Mouse (Mus musculus) right cerebral cortex, postnatal 14 days (tissue): ENCODE results near the gene Mettl15.

Source experiments
- DNase-seq: peaks from one replicate; pipeline ENCODE4 v3.0.0; 2022

The Mettl15 gene

DNA sequence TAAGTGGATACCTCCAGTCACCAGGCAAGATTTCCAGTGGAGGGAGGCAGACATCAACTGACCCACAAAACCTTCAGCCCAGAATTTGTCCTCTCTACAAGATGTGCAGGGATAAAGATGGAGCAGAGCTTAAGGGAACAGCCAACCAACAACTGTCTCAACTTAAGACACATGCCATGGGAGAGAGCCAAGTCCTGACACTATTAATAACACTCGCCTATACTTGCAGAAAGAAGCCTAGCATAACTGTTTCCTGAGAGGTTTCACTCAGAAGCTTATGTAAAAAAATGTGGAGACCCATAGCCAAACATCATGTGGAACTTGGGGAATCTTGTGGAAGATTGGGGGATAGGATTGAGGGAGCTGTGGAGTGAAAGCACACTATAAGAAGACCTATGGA lies 124.4 kb downstream of the Mettl15 start:
- no peak for DNase-seq

DNA sequence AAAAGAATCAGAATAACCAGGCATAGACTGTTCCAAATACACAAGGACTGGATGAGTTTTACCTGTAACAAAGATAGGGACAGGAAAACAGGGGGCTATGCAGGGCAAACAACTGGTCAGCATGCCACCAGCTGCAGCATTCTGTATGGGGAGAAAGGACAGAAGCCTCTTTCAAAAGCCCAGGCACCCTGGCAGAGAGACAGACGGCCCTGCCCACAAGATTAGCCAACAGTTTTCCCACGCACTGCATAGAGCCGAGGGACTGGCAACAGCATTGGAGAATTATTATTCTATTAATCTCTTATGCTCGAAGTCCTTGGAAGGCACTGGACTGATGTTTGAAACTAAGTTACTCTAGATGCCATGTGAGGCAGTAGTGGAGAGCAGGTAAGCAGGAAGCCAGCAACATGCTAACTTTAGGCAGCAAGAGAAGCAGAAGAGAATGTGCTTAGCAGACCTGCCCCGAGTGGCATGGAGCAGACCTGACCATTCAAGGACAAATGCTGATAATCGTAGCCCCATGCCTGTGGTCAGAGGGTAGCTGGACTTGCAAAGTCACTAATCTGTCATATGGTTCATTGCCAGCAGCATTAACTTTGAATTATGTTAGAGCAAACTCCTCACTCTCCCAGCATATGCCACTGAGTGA lies 127.0 kb downstream of the Mettl15 start:
- DNase-seq = no peak

DNA sequence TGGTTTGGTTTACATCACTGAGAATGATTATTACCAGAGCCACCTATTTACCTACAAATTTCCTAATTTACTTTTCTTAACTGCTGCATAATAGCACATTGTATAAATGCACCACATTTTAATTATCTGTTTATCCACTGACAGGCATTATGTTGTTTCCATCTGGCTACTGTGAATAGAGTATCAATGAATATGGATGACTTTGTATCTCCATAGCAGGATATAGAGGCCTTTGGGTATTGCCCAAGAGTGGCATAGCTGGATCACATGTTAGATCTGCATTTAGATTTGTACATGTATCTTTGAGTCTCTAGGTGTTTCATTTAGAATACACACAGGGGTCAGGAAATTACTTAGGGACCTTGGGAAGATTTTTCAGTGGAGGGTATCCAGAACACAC lies 133.3 kb downstream of the Mettl15 start:
- DNase-seq = no peak

DNA sequence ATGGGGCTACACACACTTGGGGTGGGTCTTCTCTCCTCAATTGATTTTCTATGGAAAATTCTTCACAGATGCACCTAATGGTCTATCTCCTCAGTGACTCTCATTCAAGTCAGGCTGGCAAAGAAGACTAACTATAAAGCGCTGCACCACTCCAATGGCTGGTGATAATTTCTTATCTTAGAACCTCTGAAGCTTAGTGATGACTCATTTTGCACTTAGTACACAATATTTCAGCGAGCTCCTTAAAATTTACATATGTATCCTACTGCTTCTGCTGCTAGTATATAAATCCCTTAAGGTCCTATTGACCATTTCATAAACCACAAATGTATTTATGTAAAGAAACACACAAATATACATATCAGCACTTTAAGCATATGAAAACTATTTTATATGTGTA lies 136.1 kb downstream of the Mettl15 start:
- DNase-seq = no peak

DNA sequence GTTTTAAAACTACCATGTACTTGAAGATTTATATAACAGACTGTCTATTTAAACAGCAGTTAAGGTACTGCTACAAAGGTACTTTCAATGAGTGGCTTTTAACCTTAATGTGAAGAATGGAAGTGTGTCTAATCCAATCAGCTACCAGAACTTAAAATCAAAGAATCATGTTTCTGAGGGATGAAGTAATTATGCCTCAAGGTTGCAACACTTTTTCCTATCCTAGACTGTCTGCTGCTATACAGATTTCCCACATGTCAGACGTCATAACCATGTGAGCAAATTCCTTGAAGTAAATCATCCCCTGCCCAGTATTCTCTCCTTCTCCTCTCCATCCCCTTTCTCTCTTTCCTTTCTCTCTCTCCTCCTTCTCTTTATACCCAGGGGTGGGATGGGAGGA lies 140.2 kb downstream of the Mettl15 start:
- DNase-seq = no peak

DNA sequence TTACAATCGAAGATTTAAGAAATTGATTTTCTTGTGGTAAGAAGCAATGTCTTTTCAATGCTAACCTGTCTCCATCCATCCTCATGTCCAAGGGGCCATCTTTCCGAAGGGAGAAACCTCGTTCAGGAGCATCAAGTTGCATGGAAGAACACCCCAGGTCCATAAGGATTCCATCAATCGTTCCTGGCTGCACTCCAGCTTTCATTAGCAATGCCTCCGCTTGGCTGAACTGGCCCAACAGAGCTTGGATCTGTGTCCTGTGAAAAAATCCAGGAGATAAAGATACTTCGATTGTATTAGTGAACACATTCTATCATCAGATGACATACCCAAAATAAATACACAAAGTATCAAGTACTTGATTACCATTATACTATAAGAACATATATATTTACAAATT lies 143.3 kb downstream of the Mettl15 start:
- no peak for DNase-seq

DNA sequence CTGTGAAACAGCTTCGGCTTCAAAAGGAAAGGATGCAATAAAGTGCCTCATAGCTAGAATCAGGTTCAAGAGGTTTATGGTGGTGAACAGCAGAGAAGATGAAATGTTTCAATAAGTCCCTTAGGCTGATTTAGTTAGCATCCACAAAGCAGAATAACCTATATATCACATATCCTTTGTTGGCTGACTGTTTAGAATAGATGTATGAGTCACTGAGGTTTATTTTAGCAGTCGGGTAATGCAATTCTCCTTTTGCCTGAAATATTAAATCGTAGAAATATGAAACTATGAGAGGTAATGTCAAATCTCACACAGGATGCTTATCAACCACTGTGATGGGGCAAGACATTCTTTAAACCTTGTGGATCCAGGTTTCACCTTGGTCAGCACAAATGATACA lies 149.8 kb downstream of the Mettl15 start:
- DNase-seq = no peak

DNA sequence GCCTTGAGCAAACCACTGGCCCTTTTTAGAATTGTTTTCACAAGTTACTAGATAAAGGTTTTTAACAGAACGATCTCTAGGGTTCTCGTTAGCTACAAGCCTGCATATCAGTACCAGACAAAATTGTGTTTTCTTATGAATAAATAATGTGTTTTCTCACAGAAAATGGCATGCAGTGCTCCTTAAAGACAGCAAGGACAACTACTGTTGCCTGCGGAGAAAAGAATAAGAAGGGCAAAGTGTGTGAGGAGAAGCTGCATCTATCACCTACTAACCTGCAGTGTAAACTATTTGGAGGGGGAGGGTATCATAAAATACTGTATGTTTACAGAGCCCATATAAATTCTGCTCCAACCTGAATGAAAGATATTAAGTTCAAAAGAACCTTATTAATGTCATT lies 150.6 kb downstream of the Mettl15 start:
- DNase-seq = no peak

DNA sequence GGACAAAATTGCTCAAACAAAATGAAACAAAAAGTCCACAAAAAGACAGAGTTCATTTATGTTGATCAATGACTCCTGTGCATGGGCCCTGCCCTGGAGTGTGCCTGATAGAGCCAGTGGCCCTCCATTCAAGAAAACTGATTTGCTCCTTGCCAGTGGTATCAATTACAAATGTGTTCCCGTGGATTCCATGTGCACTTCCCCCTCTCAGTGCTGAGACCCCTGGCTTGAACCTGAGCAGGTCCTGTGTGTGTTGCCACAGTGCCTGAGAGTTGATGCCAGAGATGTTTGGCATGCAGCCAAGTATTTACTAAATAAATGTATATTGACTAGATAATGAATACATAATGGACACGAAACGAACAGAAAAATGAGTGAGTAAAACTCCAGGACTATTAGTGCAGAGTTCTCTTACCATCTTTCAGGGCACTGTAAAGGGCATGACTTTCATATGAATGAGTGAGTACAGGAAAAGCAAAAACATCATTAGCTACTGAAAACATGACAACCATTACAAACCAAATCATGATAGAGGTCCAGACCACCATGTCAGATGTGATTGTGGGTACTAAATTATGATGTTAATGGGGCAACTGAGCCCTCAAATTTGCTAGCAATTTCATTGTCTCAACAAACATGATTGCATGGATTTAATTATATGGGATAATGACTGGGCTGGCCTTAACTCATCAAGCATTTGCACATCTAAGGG lies 174.6 kb downstream of the Mettl15 start:
- DNase-seq = no peak

DNA sequence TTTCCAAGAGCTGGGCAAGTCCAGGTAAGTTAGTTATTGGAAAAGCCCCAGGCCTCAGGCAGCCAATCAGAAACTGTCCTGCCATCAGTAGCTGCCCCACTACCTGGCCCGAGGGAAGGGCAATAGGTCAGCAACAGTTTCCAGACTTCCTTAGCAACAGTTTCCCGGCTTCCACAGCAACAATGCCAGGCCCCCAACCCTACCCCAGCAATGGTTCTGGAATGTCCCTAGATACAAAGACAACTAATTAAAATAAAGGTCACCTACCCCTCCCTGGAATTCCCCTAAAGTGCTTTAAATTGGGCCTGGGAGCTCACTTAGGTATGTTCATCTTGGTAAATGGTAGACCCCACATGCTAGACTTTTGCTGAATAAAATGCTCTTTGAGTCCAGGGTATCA lies 230.9 kb downstream of the Mettl15 start:
- DNase-seq = no peak
